ENCODE assay signal across 20 mouse cellular contexts in genomic region chr11:16738691-16739090, GRCm38 (mm10). TPM values are rescaled to one million over a fixed set of nuclear protein-coding genes. Genes with fewer than 3 reads are reported as not detected.
"Had no signal": no experiment of that assay in that cellular context is flagged by ENCODE, and none has a peak within 500 bp of the region (broad histone marks: within the 10 kb centered on the region; RNA-seq: fewer than 3 reads in every experiment).

No protein-coding gene starts in this region.

- H3K4me2 ChIP-seq: liver, embryonic 12.5 days; lung, embryonic 14.5 days; midbrain, embryonic 12.5 days; neural tube, embryonic 13.5 days; neural tube, embryonic 15.5 days had no signal

- H3K27ac ChIP-seq: liver, embryonic 12.5 days; liver, embryonic 14.5 days; midbrain, embryonic 10.5 days; midbrain, embryonic 12.5 days; neural tube, embryonic 13.5 days; neural tube, embryonic 15.5 days had no signal

- H3K27me3 ChIP-seq: liver, embryonic 12.5 days; midbrain, embryonic 12.5 days; neural tube, embryonic 13.5 days; neural tube, embryonic 15.5 days had no signal

- H3K9ac ChIP-seq: liver, embryonic 12.5 days; liver, embryonic 14.5 days; lung, embryonic 14.5 days; midbrain, embryonic 12.5 days; neural tube, embryonic 13.5 days; neural tube, embryonic 15.5 days had no signal

- H3K9me3 ChIP-seq: liver, embryonic 12.5 days; midbrain, embryonic 10.5 days; midbrain, embryonic 12.5 days; neural tube, embryonic 13.5 days; neural tube, embryonic 15.5 days had no signal

- H3K4me3 ChIP-seq: liver, embryonic 12.5 days; midbrain, embryonic 10.5 days; midbrain, embryonic 12.5 days; myocyte; neural tube, embryonic 13.5 days; neural tube, embryonic 15.5 days had no signal

- H3K4me1 ChIP-seq: liver, embryonic 12.5 days; midbrain, embryonic 10.5 days; midbrain, embryonic 12.5 days; neural tube, embryonic 13.5 days; neural tube, embryonic 15.5 days had no signal

- H3K36me3 ChIP-seq: liver, embryonic 12.5 days; midbrain, embryonic 10.5 days; midbrain, embryonic 12.5 days; neural tube, embryonic 13.5 days; neural tube, embryonic 15.5 days had no signal

- DNase-seq: lung, postnatal 14 days; midbrain, embryonic 14.5 days; retina, postnatal 1 day; right cerebral cortex, adult 18-20 months; right cerebral cortex, postnatal 25 days; right cerebral cortex, postnatal 4 days; spleen, adult 18-20 months; thymus, adult 2 months; thymus, postnatal 25 days; thymus, postnatal 4 days had no signal

- ATAC-seq: liver, embryonic 12.5 days; midbrain, embryonic 16.5 days had no signal

RNA-seq across cellular contexts. Expression of gene Egfr, which starts 13.3 kb away (rescaled TPM):
- total RNA-seq: megakaryocyte-erythroid progenitor cell, adult 5-6 weeks had no signal
